Mouse (Mus musculus): ENCODE results near the gene Anapc16.
"Not testable (repeated sequence)": the region's sequence is repeated elsewhere in the genome, so short reads cannot be mapped to it uniquely, and the experiment has no call there.

Anapc16 gene

GRCm38 (mm10) chr10:59999057-59999456 is 3.9 kb downstream of the Anapc16 start:
- no peak for DNase-seq (ENCODE audit: low spot score)

- peak; percentile 76 for DNase-seq (ENCODE audit: low spot score)
Measured at GRCm38 (mm10) chr10:59997591-59997990, 5.3 kb downstream of the Anapc16 start.

GRCm38 (mm10) chr10:59995889-59996288 is 7.0 kb downstream of the Anapc16 start:
- DNase-seq (ENCODE audit: low spot score), result no peak

- not testable (repeated sequence) for DNase-seq (ENCODE audit: low spot score)
Measured at GRCm38 (mm10) chr10:59993813-59994212, 9.1 kb downstream of the Anapc16 start.

GRCm38 (mm10) chr10:59992024-59992423 is 10.9 kb downstream of the Anapc16 start:
- no peak for DNase-seq (ENCODE audit: low spot score)

- no peak for DNase-seq (ENCODE audit: low spot score)
Measured at GRCm38 (mm10) chr10:59991262-59991880, 11.6 kb downstream of the Anapc16 start.

GRCm38 (mm10) chr10:59990393-59990792 is 12.5 kb downstream of the Anapc16 start:
- no peak for DNase-seq (ENCODE audit: low spot score)

- DNase-seq (ENCODE audit: low spot score), result no peak
Measured at GRCm38 (mm10) chr10:59988036-59988435, 14.9 kb downstream of the Anapc16 start.

- no peak for DNase-seq (ENCODE audit: low spot score)
Measured at GRCm38 (mm10) chr10:59982379-59982873, 20.5 kb downstream of the Anapc16 start.

- DNase-seq (ENCODE audit: low spot score), result no peak
Measured at GRCm38 (mm10) chr10:59981792-59982191, 21.1 kb downstream of the Anapc16 start.

GRCm38 (mm10) chr10:59981336-59981735 is 21.6 kb downstream of the Anapc16 start:
- DNase-seq (ENCODE audit: low spot score), result no peak

- no peak for DNase-seq (ENCODE audit: low spot score)
Measured at GRCm38 (mm10) chr10:59980815-59981244, 22.1 kb downstream of the Anapc16 start.

GRCm38 (mm10) chr10:59978873-59979743 is 23.8 kb downstream of the Anapc16 start:
- no peak for DNase-seq (ENCODE audit: low spot score)

- no peak for DNase-seq (ENCODE audit: low spot score)
Measured at GRCm38 (mm10) chr10:59978401-59978800, 24.5 kb downstream of the Anapc16 start.

- DNase-seq (ENCODE audit: low spot score), result no peak
Measured at GRCm38 (mm10) chr10:59977715-59978343, 25.1 kb downstream of the Anapc16 start.

GRCm38 (mm10) chr10:59977141-59977540 is 25.8 kb downstream of the Anapc16 start:
- DNase-seq (ENCODE audit: low spot score), result no peak

- DNase-seq (ENCODE audit: low spot score), result no peak
Measured at GRCm38 (mm10) chr10:59974786-59975185, 28.1 kb downstream of the Anapc16 start.

- DNase-seq (ENCODE audit: low spot score), result peak; percentile 67
Measured at GRCm38 (mm10) chr10:59974191-59974664, 28.7 kb downstream of the Anapc16 start.

GRCm38 (mm10) chr10:59973400-59973799 is 29.5 kb downstream of the Anapc16 start:
- no peak for DNase-seq (ENCODE audit: low spot score)

- DNase-seq (ENCODE audit: low spot score), result no peak
Measured at GRCm38 (mm10) chr10:59972999-59973398, 29.9 kb downstream of the Anapc16 start.

GRCm38 (mm10) chr10:59972534-59972933 is 30.4 kb downstream of the Anapc16 start:
- no peak for DNase-seq (ENCODE audit: low spot score)

- DNase-seq (ENCODE audit: low spot score), result no peak
Measured at GRCm38 (mm10) chr10:59971813-59972212, 31.1 kb downstream of the Anapc16 start.
